Mouse (Mus musculus): ENCODE measurements around the gene Bend5. TPM values are rescaled to one million over a fixed set of nuclear protein-coding genes. Genes with fewer than 3 reads are reported as not detected.

The Bend5 gene
- total and polyA plus RNA-seq, 3 experiments, result 15.6 to 21.8 (median 19.3) TPM

DNA sequence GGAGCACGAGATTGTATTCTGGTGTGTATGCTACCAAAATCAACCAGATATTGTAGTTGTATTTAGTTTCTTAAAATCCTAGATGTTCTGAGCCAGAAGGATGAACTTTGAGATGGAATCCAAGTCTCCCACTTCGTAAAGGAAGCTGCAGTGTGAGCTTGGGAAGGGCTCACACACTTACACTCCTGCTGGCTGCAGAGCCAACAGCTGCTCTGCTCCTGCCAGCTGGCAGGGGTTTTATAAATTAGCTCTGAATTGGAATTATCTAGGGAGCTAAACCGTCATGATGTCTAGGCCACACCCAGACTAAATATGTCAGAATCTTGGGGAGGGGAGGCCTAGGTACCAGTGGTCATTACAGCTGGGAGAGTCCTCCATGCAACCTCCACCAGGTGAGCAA lies 38.5 kb downstream of the Bend5 start:
- peaks cover 42 to 70% of the 10 kb centered on the region in 2 experiments for H3K36me3 ChIP-seq (replicated peaks in 1 of 2; ENCODE audit: control insufficient read depth in 1 of 2, insufficient read depth in 1 of 2, low read length in 1 of 2)
- H3K27ac ChIP-seq (ENCODE audit: insufficient read depth, low read depth), result no peak overlapping the region
- no peak overlapping the region for H3K4me2 ChIP-seq (ENCODE audit: insufficient read depth, low read depth, poor library complexity, severe bottlenecking)
- in situ Hi-C loops (cut with MboI; ENCODE audit: low pct_ligation_motif_present, low pct_unique_long_range_greater_than_20kb, low sequenced_read_pairs), result no loop called here
- H3K4me1 ChIP-seq (ENCODE audit: control insufficient read depth in 1 of 2, insufficient read depth in 2 of 2), result peaks cover 45 to 78% of the 10 kb centered on the region in 2 experiments
- TF ChIP-seq JUND (conservative IDR thresholded peaks at IDR 0.05; ENCODE audit: low read depth, low read length) (no peak), ZMIZ1 (IDR thresholded peaks at IDR 0.05; ENCODE audit: low read depth, low read length) (no peak), MAZ (IDR thresholded peaks at IDR 0.05; ENCODE audit: low read depth, low read length) (no peak), MAX (IDR thresholded peaks at IDR 0.05; ENCODE audit: low read length) (no peak), SIN3A (IDR thresholded peaks at IDR 0.05; ENCODE audit: low read length) (no peak), ZKSCAN1 (IDR thresholded peaks at IDR 0.05; ENCODE audit: borderline replicate concordance, low read depth, low read length) (no peak), GABPA (IDR thresholded peaks at IDR 0.05; ENCODE audit: insufficient replicate concordance, low read depth, low read length) (no peak)
- dilution Hi-C loops (cut with MboI; ENCODE audit: extremely low pct_ligation_motif_present, extremely low pct_unique_long_range_greater_than_20kb, low sequenced_read_pairs), result no loop called here
- H3K9me3 ChIP-seq (replicated peaks; ENCODE audit: low read length), result no peaks in the 10 kb centered on the region
- H3K79me2 ChIP-seq (replicated peaks; ENCODE audit: control insufficient read depth, extremely low read depth, insufficient read depth, poor library complexity, severe bottlenecking), result no peaks in the 10 kb centered on the region
- no peaks in the 10 kb centered on the region for H3K27me3 ChIP-seq (replicated peaks)
- DNase-seq (ENCODE audit: extremely low read depth), result no peak
- H3K9ac ChIP-seq (ENCODE audit: insufficient read depth, low read depth), result no peak overlapping the region
- H3K4me3 ChIP-seq (replicated peaks in 1 of 3; ENCODE audit: low read depth in 2 of 3, low read length in 2 of 3, poor library complexity in 1 of 3), result no peak overlapping the region

DNA sequence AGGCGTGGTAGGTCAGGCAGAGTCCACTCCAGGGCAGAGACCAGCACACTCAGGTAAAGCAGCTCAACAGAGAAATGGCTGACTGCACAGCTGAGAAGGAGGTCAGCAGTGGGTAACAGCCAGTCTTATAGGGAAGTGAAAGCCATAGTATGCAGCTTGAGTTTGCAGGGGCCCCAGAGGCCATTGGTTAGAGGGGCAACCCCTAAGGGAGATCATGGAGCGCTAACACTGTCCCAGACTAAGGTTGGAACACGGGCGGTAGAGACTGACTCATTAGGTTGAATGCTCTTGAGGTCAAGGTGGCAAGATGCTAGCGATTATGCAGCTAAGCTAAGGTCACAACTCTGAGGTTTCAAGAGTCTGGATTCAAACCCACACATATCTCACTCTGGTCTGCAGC lies 40.8 kb downstream of the Bend5 start:
- dilution Hi-C loops (cut with MboI; ENCODE audit: extremely low pct_ligation_motif_present, extremely low pct_unique_long_range_greater_than_20kb, low sequenced_read_pairs) (no loop called here), in situ Hi-C loops (cut with MboI; ENCODE audit: low pct_ligation_motif_present, low pct_unique_long_range_greater_than_20kb, low sequenced_read_pairs) (no loop called here)
- no peak overlapping the region for H3K9ac ChIP-seq (ENCODE audit: insufficient read depth, low read depth)
- peak; percentile 95 for DNase-seq (ENCODE audit: extremely low read depth)
- H3K4me3 ChIP-seq (replicated peaks in 1 of 3; ENCODE audit: low read depth in 2 of 3, low read length in 2 of 3, poor library complexity in 1 of 3), result peak overlapping the region in 1 of 3 experiments; percentile 3
- peaks cover 29 to 55% of the 10 kb centered on the region in 2 experiments for H3K4me1 ChIP-seq (ENCODE audit: control insufficient read depth in 1 of 2, insufficient read depth in 2 of 2)
- peak overlapping the region; percentile 4; the same call in 1 of the 2 replicates for H3K4me2 ChIP-seq (ENCODE audit: insufficient read depth, low read depth, poor library complexity, severe bottlenecking)
- H3K27ac ChIP-seq (ENCODE audit: insufficient read depth, low read depth), result peak overlapping the region; percentile 80
- H3K9me3 ChIP-seq (replicated peaks; ENCODE audit: low read length), result no peaks in the 10 kb centered on the region
- no peaks in the 10 kb centered on the region for H3K27me3 ChIP-seq (replicated peaks)
- no peaks in the 10 kb centered on the region for H3K79me2 ChIP-seq (replicated peaks; ENCODE audit: control insufficient read depth, extremely low read depth, insufficient read depth, poor library complexity, severe bottlenecking)
- H3K36me3 ChIP-seq (replicated peaks in 1 of 2; ENCODE audit: control insufficient read depth in 1 of 2, insufficient read depth in 1 of 2, low read length in 1 of 2), result peaks cover 44 to 71% of the 10 kb centered on the region in 2 experiments
- TF ChIP-seq USF1 (IDR thresholded peaks at IDR 0.05; ENCODE audit: low read depth, low read length) (no peak), POLR2A (IDR thresholded peaks at IDR 0.05; ENCODE audit: low read depth, low read length) (no peak; the same call in 1 of the 2 replicates), IRF4 (IDR thresholded peaks at IDR 0.05; ENCODE audit: low read depth, low read length) (peak; percentile 99), BHLHE40 (IDR thresholded peaks at IDR 0.05; ENCODE audit: low read depth, low read length) (peak; percentile 90), RCOR1 (conservative IDR thresholded peaks at IDR 0.05; ENCODE audit: low read depth, low read length) (peak; percentile 93), CHD1 (IDR thresholded peaks at IDR 0.05; ENCODE audit: low read depth, low read length) (no peak), TBP (conservative IDR thresholded peaks at IDR 0.05; ENCODE audit: low read depth, low read length) (0 out of 2 replicates have a peak, but pooled peaks have one; percentile 29), ELF1 (IDR thresholded peaks at IDR 0.05; ENCODE audit: low read depth, low read length) (peak; percentile 63; the same call in 1 of the 2 replicates), MAX (IDR thresholded peaks at IDR 0.05; ENCODE audit: low read length) (peak; percentile 53), MAFK (IDR thresholded peaks at IDR 0.05; ENCODE audit: insufficient replicate concordance, low read length) (peak; percentile 83), NRF1 (IDR thresholded peaks at IDR 0.05; ENCODE audit: low read depth, low read length) (0 out of 2 replicates have a peak, but pooled peaks have one; percentile 36), NELFE (IDR thresholded peaks at IDR 0.05; ENCODE audit: low read depth, low read length) (peak; percentile 29; the same call in 1 of the 2 replicates), USF2 (conservative IDR thresholded peaks at IDR 0.05; ENCODE audit: low read depth, low read length) (no peak), POLR2AphosphoS2 (IDR thresholded peaks at IDR 0.05; ENCODE audit: low read depth, low read length) (no peak), ETS1 (conservative IDR thresholded peaks at IDR 0.05; ENCODE audit: low read depth, low read length) (peak; percentile 95), RAD21 (IDR thresholded peaks at IDR 0.05; ENCODE audit: low read depth, low read length) (peak; percentile 22), SIN3A (IDR thresholded peaks at IDR 0.05; ENCODE audit: low read length) (peak; percentile 89), E2F4 (IDR thresholded peaks at IDR 0.05; ENCODE audit: insufficient replicate concordance, low read depth, low read length) (0 out of 2 replicates have a peak, but pooled peaks have one; percentile 14), HCFC1 (IDR thresholded peaks at IDR 0.05; ENCODE audit: low read depth, low read length) (no peak; the same call in 1 of the 2 replicates), JUN (IDR thresholded peaks at IDR 0.05; ENCODE audit: insufficient read depth, low read depth, low read length) (peak; percentile 63; the same call in 1 of the 2 replicates), MEF2A (IDR thresholded peaks at IDR 0.05; ENCODE audit: borderline replicate concordance, low read depth, low read length) (peak; percentile 92), PAX5 (IDR thresholded peaks at IDR 0.05; ENCODE audit: low read length) (no peak), MAZ (IDR thresholded peaks at IDR 0.05; ENCODE audit: low read depth, low read length) (peak; percentile 84; the same call in 1 of the 2 replicates), ZKSCAN1 (IDR thresholded peaks at IDR 0.05; ENCODE audit: borderline replicate concordance, low read depth, low read length) (no peak), JUND (conservative IDR thresholded peaks at IDR 0.05; ENCODE audit: low read depth, low read length) (peak; percentile 47; the same call in 1 of the 2 replicates), ZC3H11A (IDR thresholded peaks at IDR 0.05; ENCODE audit: low read depth, low read length) (no peak; the same call in 1 of the 2 replicates), TCF12 (IDR thresholded peaks at IDR 0.05; ENCODE audit: low read depth, low read length) (peak; percentile 97), MYC (IDR thresholded peaks at IDR 0.05; ENCODE audit: low read depth, low read length) (peak; percentile 66; the same call in 1 of the 2 replicates), EP300 (IDR thresholded peaks at IDR 0.05; ENCODE audit: low read length) (peak; percentile 97)

All from CH12.LX (cell line).